Comparison of ENCODE assay signal across 9 mouse cellular contexts in the genomic region with DNA sequence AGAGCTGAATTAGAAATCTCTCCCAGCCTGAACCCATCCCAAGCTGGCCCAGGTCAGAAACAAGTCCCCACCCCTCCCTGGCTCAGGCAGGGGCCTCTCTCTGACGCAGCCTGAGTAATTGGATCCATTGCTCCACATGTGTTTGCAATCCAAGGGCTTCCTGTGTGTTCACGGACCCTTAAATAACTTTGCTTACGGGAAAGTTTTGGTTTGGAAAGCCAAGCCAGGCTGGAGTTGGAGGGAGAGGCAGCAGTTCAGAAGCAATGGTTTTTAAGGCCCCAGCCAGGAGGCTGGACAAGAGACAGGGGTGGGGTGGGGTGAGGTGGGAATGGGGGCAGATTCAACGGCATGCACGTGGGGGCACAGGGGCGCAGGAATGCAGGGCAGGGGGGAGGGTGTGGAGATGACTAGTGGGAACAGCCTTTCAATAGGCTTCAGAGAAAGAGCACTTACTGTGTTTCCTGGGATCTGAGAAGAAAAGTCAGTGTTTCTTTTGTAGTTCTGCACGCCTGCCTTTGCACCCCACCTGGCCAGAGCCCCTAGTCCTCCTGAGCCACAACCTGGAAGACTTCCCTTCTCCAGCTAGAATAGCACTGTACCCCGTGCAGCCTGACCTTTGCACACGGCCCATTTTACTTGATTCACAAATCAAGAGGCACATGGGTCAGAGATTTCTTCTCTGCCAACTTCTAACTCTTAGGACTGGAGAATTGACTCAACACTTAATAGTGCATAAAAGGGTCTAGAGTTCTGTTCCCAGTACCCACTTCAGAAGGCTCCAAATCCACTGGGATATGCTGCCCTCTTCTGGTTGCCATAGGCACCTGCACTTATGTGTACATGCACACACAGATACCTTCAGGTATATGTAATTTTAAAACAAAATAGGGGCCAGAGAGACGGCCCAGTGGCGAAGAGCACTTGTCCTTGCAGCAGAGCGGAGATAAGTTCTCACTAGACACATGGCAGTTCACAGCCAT. TPM values are rescaled to one million over a fixed set of nuclear protein-coding genes. Genes with fewer than 3 reads are reported as not detected.
DNase-seq lines count a peak whose midpoint lies in the region; ATAC-seq and TF ChIP-seq lines count a peak whose summit lies in the region.
"Had no signal": no experiment of that assay in that cellular context is flagged by ENCODE, and none has a peak within 500 bp of the region (broad histone marks: within the 10 kb centered on the region; RNA-seq: fewer than 3 reads in every experiment).

No protein-coding gene starts in this region.

- no peaks in the 10 kb centered on the region for H3K36me3 ChIP-seq in forebrain, embryonic 12.5 days (replicated peaks)
- H3K36me3 ChIP-seq in forebrain, embryonic 13.5 days (ENCODE audit: poor library complexity, severe bottlenecking) = no peaks in the 10 kb centered on the region
- no peaks in the 10 kb centered on the region for H3K36me3 ChIP-seq in midbrain, postnatal 0 days (ENCODE audit: insufficient read depth, low read length)
- H3K36me3 ChIP-seq in midbrain, embryonic 13.5 days = no peaks in the 10 kb centered on the region
- no peaks in the 10 kb centered on the region for H3K36me3 ChIP-seq in intestine, embryonic 14.5 days (ENCODE audit: control insufficient read depth, insufficient read depth, low read length)

- H3K4me2 ChIP-seq in forebrain, embryonic 12.5 days = no peak overlapping the region
- no peak overlapping the region for H3K4me2 ChIP-seq in forebrain, embryonic 13.5 days
- H3K4me2 ChIP-seq in midbrain, postnatal 0 days (ENCODE audit: low read depth, low read length, poor library complexity, severe bottlenecking) = no peak overlapping the region
- H3K4me2 ChIP-seq in midbrain, embryonic 13.5 days (replicated peaks) = no peak overlapping the region
- no peak overlapping the region for H3K4me2 ChIP-seq in intestine, embryonic 14.5 days (ENCODE audit: low read length)

- 0 out of 2 replicates have a peak, but pooled peaks cover 6% of the 10 kb centered on the region for H3K9me3 ChIP-seq in forebrain, embryonic 12.5 days
- H3K9me3 ChIP-seq in forebrain, embryonic 13.5 days (replicated peaks) = 0 out of 2 replicates have a peak, but pooled peaks cover 6% of the 10 kb centered on the region
- H3K9me3 ChIP-seq in midbrain, postnatal 0 days (ENCODE audit: low read length) = no peaks in the 10 kb centered on the region
- no peaks in the 10 kb centered on the region for H3K9me3 ChIP-seq in midbrain, embryonic 13.5 days
- 0 out of 2 replicates have a peak, but pooled peaks cover 2% of the 10 kb centered on the region for H3K9me3 ChIP-seq in intestine, embryonic 14.5 days (ENCODE audit: control insufficient read depth, low read length)

- H3K4me3 ChIP-seq in forebrain, embryonic 12.5 days (replicated peaks) = no peak overlapping the region
- H3K4me3 ChIP-seq in forebrain, embryonic 13.5 days = no peak overlapping the region
- no peak overlapping the region for H3K4me3 ChIP-seq in midbrain, postnatal 0 days (ENCODE audit: low read depth, low read length)
- no peak overlapping the region for H3K4me3 ChIP-seq in midbrain, embryonic 13.5 days (replicated peaks)
- H3K4me3 ChIP-seq in intestine, embryonic 14.5 days (ENCODE audit: low read depth, low read length) = no peak overlapping the region

- ATAC-seq in forebrain, embryonic 12.5 days (ENCODE audit: low FRiP score) = no peak
- no peak for ATAC-seq in forebrain, embryonic 13.5 days
- ATAC-seq in midbrain, postnatal 0 days (ENCODE audit: low FRiP score) = no peak
- no peak for ATAC-seq in midbrain, embryonic 13.5 days
- ATAC-seq in intestine, embryonic 14.5 days (replicated peaks; ENCODE audit: low FRiP score, low TSS enrichment, low read depth) = no peak

- H3K27me3 ChIP-seq in forebrain, embryonic 12.5 days = no peaks in the 10 kb centered on the region
- H3K27me3 ChIP-seq in forebrain, embryonic 13.5 days = no peaks in the 10 kb centered on the region
- H3K27me3 ChIP-seq in midbrain, postnatal 0 days (ENCODE audit: insufficient read depth, low read length) = no peaks in the 10 kb centered on the region
- H3K27me3 ChIP-seq in midbrain, embryonic 13.5 days = 0 out of 2 replicates have a peak, but pooled peaks cover 2% of the 10 kb centered on the region
- H3K27me3 ChIP-seq in intestine, embryonic 14.5 days (replicated peaks; ENCODE audit: control insufficient read depth, insufficient read depth, low read length) = no peaks in the 10 kb centered on the region

- no peaks in the 10 kb centered on the region for H3K4me1 ChIP-seq in forebrain, embryonic 12.5 days
- no peaks in the 10 kb centered on the region for H3K4me1 ChIP-seq in forebrain, embryonic 13.5 days
- no peaks in the 10 kb centered on the region for H3K4me1 ChIP-seq in midbrain, postnatal 0 days (ENCODE audit: insufficient read depth, low read length)
- H3K4me1 ChIP-seq in midbrain, embryonic 13.5 days (replicated peaks) = no peaks in the 10 kb centered on the region
- peaks cover 10% of the 10 kb centered on the region for H3K4me1 ChIP-seq in intestine, embryonic 14.5 days (replicated peaks; ENCODE audit: control insufficient read depth, insufficient read depth, low read length)

- H3K27ac ChIP-seq in forebrain, embryonic 12.5 days = 0 out of 2 replicates have a peak overlapping the region, but pooled peaks have one; percentile 8
- no peak overlapping the region for H3K27ac ChIP-seq in forebrain, embryonic 13.5 days
- no peak overlapping the region for H3K27ac ChIP-seq in midbrain, postnatal 0 days (ENCODE audit: low read depth, low read length)
- no peak overlapping the region for H3K27ac ChIP-seq in midbrain, embryonic 13.5 days
- peak overlapping the region; percentile 69 for H3K27ac ChIP-seq in intestine, embryonic 14.5 days (ENCODE audit: low read depth)
- H3K27ac ChIP-seq: liver, embryonic 14.5 days had no signal

- 77% methylated on average over 12 of the region's 12 CpGs for WGBS in forebrain, embryonic 12.5 days
- WGBS in forebrain, embryonic 13.5 days = 75% methylated on average over 12 of the region's 12 CpGs
- WGBS in midbrain, postnatal 0 days = 83% methylated on average over 12 of the region's 12 CpGs
- 83% methylated on average over 12 of the region's 12 CpGs for WGBS in midbrain, embryonic 13.5 days
- 56% methylated on average over 12 of the region's 12 CpGs for WGBS in intestine, embryonic 14.5 days

- peak; percentile 28; the same call in 1 of the 2 replicates for TF ChIP-seq CTCF in midbrain, postnatal 0 days (IDR thresholded peaks at IDR 0.05)

- DNase-seq in midbrain, postnatal 0 days (ENCODE audit: low spot score) = no peak
- no peak for DNase-seq in intestine, embryonic 14.5 days (ENCODE audit: low spot score)
- peak; percentile 22 for DNase-seq in yolk sac, embryonic 10.5 days (ENCODE audit: low spot score)
- no peak for DNase-seq in ovary, postnatal 36 days (ENCODE audit: low spot score)
- DNase-seq in adrenal gland, postnatal 36 days = no peak

- no peak overlapping the region for H3K9ac ChIP-seq in forebrain, embryonic 12.5 days
- no peak overlapping the region for H3K9ac ChIP-seq in forebrain, embryonic 13.5 days
- H3K9ac ChIP-seq in midbrain, postnatal 0 days (replicated peaks; ENCODE audit: low read length, poor library complexity, severe bottlenecking) = no peak overlapping the region
- H3K9ac ChIP-seq in midbrain, embryonic 13.5 days (replicated peaks) = no peak overlapping the region
- no peak overlapping the region for H3K9ac ChIP-seq in intestine, embryonic 14.5 days (ENCODE audit: low read length)
- H3K9ac ChIP-seq: liver, embryonic 14.5 days had no signal

RNA-seq across cellular contexts. Expression of a gene that starts 16.8 kb away (rescaled TPM):
- 11.9 and 13.0 TPM in 2 replicates for polyA plus RNA-seq in forebrain, embryonic 12.5 days (2016; fragmentation: Nextera tagmentation; extraction: Ambion mirVana)
- 10.6 and 14.7 TPM in 2 replicates for polyA plus RNA-seq in forebrain, embryonic 13.5 days (2015; fragmentation: Nextera tagmentation; extraction: Ambion mirVana)
- total RNA-seq in midbrain, postnatal 0 days (2014; rRNA removed) = 5.0 and 6.5 TPM in 2 replicates
- 2.6 and 3.0 TPM in 2 replicates for polyA plus RNA-seq in midbrain, postnatal 0 days (2015; fragmentation: Nextera tagmentation; extraction: Ambion mirVana)
- 13.9 and 14.6 TPM in 2 replicates for polyA plus RNA-seq in midbrain, embryonic 13.5 days (2015; fragmentation: Nextera tagmentation; extraction: Ambion mirVana)
- polyA plus RNA-seq in intestine, embryonic 14.5 days (2014; fragmentation: Nextera tagmentation; extraction: Ambion mirVana) = 4.1 and 4.9 TPM in 2 replicates
- total RNA-seq in adrenal gland, postnatal 36 days (2021) = 10 to 100 TPM in 1 of 2 experiments, 1 to 10 TPM in 1; 5.2 to 25.9 TPM

Comparison
In these comparisons a context has a peak if more than half of its experiments do, and no peak if none do; other contexts are left out.
1. H3K27ac ChIP-seq: peak in forebrain, embryonic 12.5 days (single experiment) and intestine, embryonic 14.5 days (single experiment); none in forebrain, embryonic 13.5 days (single experiment), midbrain, postnatal 0 days (single experiment) and midbrain, embryonic 13.5 days (single experiment).